Mouse (Mus musculus): ENCODE data around the gene P2rx6. TPM values are rescaled to one million over a fixed set of nuclear protein-coding genes. Genes with fewer than 3 reads are reported as not detected.
"Not testable (repeated sequence)": the region's sequence is repeated elsewhere in the genome, so short reads cannot be mapped to it uniquely, and the experiment has no call there.

Gene P2rx6
- polyA plus RNA-seq, 1 experiment from 2014 or later = not detected

GRCm38 (mm10) chr16:17536584-17536983, 25.1 kb upstream of the P2rx6 start:
- ATAC-seq (ENCODE audit: low read depth) = no peak
- DNase-seq = no peak
- WGBS (ENCODE audit: insufficient replicate concordance) = 72% methylated on average over 3 of the region's 3 CpGs
- Histone ChIP-seq H3K4me1 (replicated peaks) (peaks cover 10% of the 10 kb centered on the region), H3K27ac (no peak overlapping the region), H3K9ac (no peak overlapping the region), H3K27me3 (peaks cover 19% of the 10 kb centered on the region), H3K9me3 (replicated peaks) (no peaks in the 10 kb centered on the region), H3K36me3 (no peaks in the 10 kb centered on the region), H3K4me3 (replicated peaks) (no peak overlapping the region), H3K4me2 (no peak overlapping the region)

GRCm38 (mm10) chr16:17542632-17543031, 19.1 kb upstream of the P2rx6 start:
- 50% methylated on average over 2 of the region's 2 CpGs for WGBS (ENCODE audit: insufficient replicate concordance)
- no peak overlapping the region for H3K27ac ChIP-seq

GRCm38 (mm10) chr16:17552837-17553236, 8.8 kb upstream of the P2rx6 start:
- 53% methylated on average over 7 of the region's 7 CpGs for WGBS (ENCODE audit: insufficient replicate concordance)
- Histone ChIP-seq H3K4me2 (no peak overlapping the region), H3K36me3 (no peaks in the 10 kb centered on the region), H3K9ac (no peak overlapping the region), H3K27ac (no peak overlapping the region), H3K27me3 (no peaks in the 10 kb centered on the region), H3K4me1 (replicated peaks) (peaks cover 39% of the 10 kb centered on the region), H3K9me3 (replicated peaks) (no peaks in the 10 kb centered on the region), H3K4me3 (replicated peaks) (no peak overlapping the region)
- DNase-seq (no peak), ATAC-seq (ENCODE audit: low read depth) (no peak)

More at GRCm38 (mm10) chr16:17542632-17543031, 19.1 kb upstream of the P2rx6 start:
- Histone ChIP-seq H3K9me3 (replicated peaks) (no peaks in the 10 kb centered on the region), H3K36me3 (no peaks in the 10 kb centered on the region), H3K9ac (no peak overlapping the region), H3K4me1 (replicated peaks) (no peaks in the 10 kb centered on the region), H3K4me3 (replicated peaks) (no peak overlapping the region), H3K4me2 (no peak overlapping the region), H3K27me3 (peaks cover 37% of the 10 kb centered on the region)
- DNase-seq (no peak), ATAC-seq (ENCODE audit: low read depth) (no peak)

GRCm38 (mm10) chr16:17553910-17554685, 7.6 kb upstream of the P2rx6 start:
- 8% methylated on average over 18 of the region's 18 CpGs for WGBS (ENCODE audit: insufficient replicate concordance)
- H3K9ac ChIP-seq = peak overlapping the region; percentile 68
- H3K9me3 ChIP-seq (replicated peaks) = no peaks in the 10 kb centered on the region
- peak overlapping the region; percentile 54 for H3K4me3 ChIP-seq (replicated peaks)
- H3K27ac ChIP-seq = peak overlapping the region; percentile 89
- ATAC-seq (ENCODE audit: low read depth) (peak; percentile 89), DNase-seq (peak; percentile 80)
- 0 out of 2 replicates have a peak, but pooled peaks cover 4% of the 10 kb centered on the region for H3K27me3 ChIP-seq
- peaks cover 50% of the 10 kb centered on the region for H3K4me1 ChIP-seq (replicated peaks)
- no peaks in the 10 kb centered on the region for H3K36me3 ChIP-seq
- peak overlapping the region; percentile 85 for H3K4me2 ChIP-seq

GRCm38 (mm10) chr16:17554702-17555101, 7.0 kb upstream of the P2rx6 start:
- ATAC-seq (ENCODE audit: low read depth) = peak; percentile 63
- H3K4me2 ChIP-seq = peak overlapping the region; percentile 85
- not testable (repeated sequence) for H3K27me3 ChIP-seq; H3K9me3 ChIP-seq (replicated peaks); H3K36me3 ChIP-seq
- peaks cover 56% of the 10 kb centered on the region for H3K4me1 ChIP-seq (replicated peaks)
- 11% methylated on average over 4 of the region's 4 CpGs for WGBS (ENCODE audit: insufficient replicate concordance)
- DNase-seq = peak; percentile 72
- H3K4me3 ChIP-seq (replicated peaks) = peak overlapping the region; percentile 54
- peak overlapping the region; percentile 68 for H3K9ac ChIP-seq
- peak overlapping the region; percentile 89 for H3K27ac ChIP-seq

- H3K4me1 ChIP-seq (replicated peaks) = peaks cover 61% of the 10 kb centered on the region
- H3K4me2 ChIP-seq = no peak overlapping the region
- no peak overlapping the region for H3K4me3 ChIP-seq (replicated peaks)
- no peak for ATAC-seq (ENCODE audit: low read depth)
- H3K36me3 ChIP-seq = no peaks in the 10 kb centered on the region
- WGBS (ENCODE audit: insufficient replicate concordance) = 78% methylated on average over 4 of the region's 4 CpGs
- H3K27ac ChIP-seq = no peak overlapping the region
- no peak for DNase-seq
- peaks cover 21% of the 10 kb centered on the region; the same call in 1 of the 2 replicates for H3K27me3 ChIP-seq
- no peaks in the 10 kb centered on the region for H3K9me3 ChIP-seq (replicated peaks)
- H3K9ac ChIP-seq = 0 out of 2 replicates have a peak overlapping the region, but pooled peaks have one; percentile 55
Observed at GRCm38 (mm10) chr16:17556180-17556579, 5.5 kb upstream of the P2rx6 start.

GRCm38 (mm10) chr16:17556907-17557306, 4.8 kb upstream of the P2rx6 start:
- ATAC-seq (ENCODE audit: low read depth) (no peak), DNase-seq (no peak)
- no peaks in the 10 kb centered on the region for H3K9me3 ChIP-seq (replicated peaks)
- no peak overlapping the region for H3K4me3 ChIP-seq (replicated peaks)
- no peak overlapping the region for H3K27ac ChIP-seq
- H3K36me3 ChIP-seq = no peaks in the 10 kb centered on the region
- no peak overlapping the region for H3K4me2 ChIP-seq
- no peak overlapping the region for H3K9ac ChIP-seq
- peaks cover 27% of the 10 kb centered on the region for H3K27me3 ChIP-seq
- H3K4me1 ChIP-seq (replicated peaks) = peaks cover 67% of the 10 kb centered on the region
- WGBS (ENCODE audit: insufficient replicate concordance) = 55% methylated on average over 4 of the region's 4 CpGs

GRCm38 (mm10) chr16:17557947-17558480, 3.7 kb upstream of the P2rx6 start:
- Histone ChIP-seq H3K4me2 (peak overlapping the region; percentile 51), H3K9me3 (replicated peaks) (no peaks in the 10 kb centered on the region), H3K36me3 (no peaks in the 10 kb centered on the region), H3K9ac (0 out of 2 replicates have a peak overlapping the region, but pooled peaks have one; percentile 29), H3K4me3 (replicated peaks) (no peak overlapping the region), H3K27me3 (peaks cover 38% of the 10 kb centered on the region), H3K27ac (no peak overlapping the region), H3K4me1 (replicated peaks) (peaks cover 63% of the 10 kb centered on the region)
- ATAC-seq (ENCODE audit: low read depth) = no peak
- peak; percentile 60 for DNase-seq
- WGBS (ENCODE audit: insufficient replicate concordance) = 3% methylated on average over 5 of the region's 5 CpGs

- Histone ChIP-seq H3K4me3 (replicated peaks) (peak overlapping the region; percentile 21), H3K9me3 (replicated peaks) (no peaks in the 10 kb centered on the region), H3K36me3 (no peaks in the 10 kb centered on the region), H3K4me1 (replicated peaks) (peaks cover 55% of the 10 kb centered on the region), H3K9ac (peak overlapping the region; percentile 29; the same call in 1 of the 2 replicates), H3K4me2 (peak overlapping the region; percentile 51), H3K27me3 (peaks cover 44% of the 10 kb centered on the region), H3K27ac (no peak overlapping the region)
- ATAC-seq (ENCODE audit: low read depth) (no peak), DNase-seq (no peak)
- WGBS (ENCODE audit: insufficient replicate concordance) = 1% methylated on average over 5 of the region's 5 CpGs
Observed at GRCm38 (mm10) chr16:17558811-17559210, 2.9 kb upstream of the P2rx6 start.

GRCm38 (mm10) chr16:17559396-17560027, 2.2 kb upstream of the P2rx6 start:
- no peak for ATAC-seq (ENCODE audit: low read depth)
- H3K9ac ChIP-seq = no peak overlapping the region
- no peaks in the 10 kb centered on the region for H3K9me3 ChIP-seq (replicated peaks)
- H3K4me3 ChIP-seq (replicated peaks) = no peak overlapping the region
- no peak overlapping the region for H3K27ac ChIP-seq
- WGBS (ENCODE audit: insufficient replicate concordance) = 54% methylated on average over 9 of the region's 9 CpGs
- peaks cover 48% of the 10 kb centered on the region for H3K4me1 ChIP-seq (replicated peaks)
- peaks cover 48% of the 10 kb centered on the region for H3K27me3 ChIP-seq
- no peak for DNase-seq
- H3K36me3 ChIP-seq = no peaks in the 10 kb centered on the region
- peak overlapping the region; percentile 51; the same call in 1 of the 2 replicates for H3K4me2 ChIP-seq

GRCm38 (mm10) chr16:17561128-17561750, 446 bp upstream of the P2rx6 start, which contains the start of gene Lrrc74b:
Gene Lrrc74b, minus strand, starts transcription at chr16:17561247.
- Histone ChIP-seq H3K36me3 (no peaks in the 10 kb centered on the region), H3K4me2 (peak within 1 kb of the TSS; percentile 43), H3K27ac (no peak within 1 kb of the TSS), H3K27me3 (peaks cover 59% of the 10 kb centered on the region), H3K9ac (peak within 1 kb of the TSS; percentile 23; the same call in 1 of the 2 replicates), H3K9me3 (replicated peaks) (no peaks in the 10 kb centered on the region), H3K4me1 (replicated peaks) (peaks cover 32% of the 10 kb centered on the region), H3K4me3 (replicated peaks) (0 out of 2 replicates have a peak within 1 kb of the TSS, but pooled peaks have one; percentile 11)
- 11% methylated on average over 22 of the region's 22 CpGs for WGBS (ENCODE audit: insufficient replicate concordance)
- ATAC-seq (ENCODE audit: low read depth) = no peak
- DNase-seq = no peak

Data from liver, embryonic 13.5 days (tissue).